Mouse (Mus musculus) limb, embryonic 14.5 days (tissue): Measurements from ENCODE around the gene Slc35g3. TPM values are rescaled to one million over a fixed set of nuclear protein-coding genes. Genes with fewer than 3 reads are reported as not detected.

Experiments
- ATAC-seq: fragments of 200-750 bp; cut with Nextera tagmentation; 2 replicates; pipeline ENCODE4 v1.8.0; 2017; ENCODE audit warnings: low read depth, moderate number of reproducible peaks, moderate TSS enrichment; ENCODE audit not compliant: low FRiP score
- DNase-seq: peaks from one replicate; pipeline ENCODE4 v3.0.0-alpha.2; 2015; ENCODE audit warnings: low spot score
- H3K27ac ChIP-seq: fragments of 300-500 bp; sonication (generic); replicated peaks from 2 replicates; pipeline ENCODE4 v1.5.1; 2014; ENCODE audit warnings: low read depth, mild to moderate bottlenecking, low read length, moderate library complexity, mixed read lengths
- H3K27me3 ChIP-seq: fragments of 300-500 bp; sonication (generic); 2 replicates; pipeline ENCODE4 v1.6.1; 2014; ENCODE audit warnings: low read length, mixed read lengths; ENCODE audit not compliant: control insufficient read depth, insufficient read depth
- H3K36me3 ChIP-seq: fragments of 300-500 bp; sonication (generic); 2 replicates; pipeline ENCODE4 v1.6.1; 2014; ENCODE audit warnings: mild to moderate bottlenecking, low read length, moderate library complexity, mixed read lengths; ENCODE audit not compliant: control insufficient read depth, insufficient read depth
- H3K4me1 ChIP-seq: fragments of 300-500 bp; sonication (generic); 2 replicates; pipeline ENCODE4 v1.6.1; 2014; ENCODE audit warnings: antibody characterized with exemption, low read length, mixed read lengths; ENCODE audit not compliant: control insufficient read depth, insufficient read depth
- H3K4me2 ChIP-seq: fragments of 300-500 bp; sonication (generic); replicated peaks from 2 replicates; pipeline ENCODE4 v1.6.1; 2014; ENCODE audit warnings: low read depth, mild to moderate bottlenecking, low read length, moderate library complexity; ENCODE audit not compliant: severe bottlenecking
- H3K4me3 ChIP-seq: fragments of 300-500 bp; sonication (generic); replicated peaks from 2 replicates; pipeline ENCODE4 v1.5.1; 2014; ENCODE audit warnings: low read length
- H3K9ac ChIP-seq: fragments of 300-500 bp; sonication (generic); 2 replicates; pipeline ENCODE4 v1.6.1; 2014; ENCODE audit warnings: mild to moderate bottlenecking, low read depth, low read length, moderate library complexity; ENCODE audit not compliant: severe bottlenecking
- H3K9me3 ChIP-seq: fragments of 300-500 bp; sonication (generic); 2 replicates; pipeline ENCODE4 v1.6.1; 2016; ENCODE audit warnings: low read length; ENCODE audit not compliant: control insufficient read depth
- POLR2A ChIP-seq: fragments of 200-500 bp; IDR thresholded peaks from 2 replicates; pipeline ENCODE4 v1.8.0; 2012; ENCODE audit warnings: inconsistent platforms, mild to moderate bottlenecking, moderate library complexity, borderline replicate concordance; ENCODE audit not compliant: insufficient read depth, insufficient read length; ENCODE audit errors: extremely low read depth
- WGBS: fragments of 180-500 bp; shearing (Covaris S2); extraction: QIAGEN DNeasy Blood & Tissue Kit; methylation state at CpG from one replicate; pipeline ENCODE4 v1.1.7; 2014; 5-methylcytosine and 5-hydroxymethylcytosine counted together
- polyA plus RNA-seq, 2 experiments: library from polyadenylated mRNA; depleted of rRNA in 1 of 2; stranded (reverse) in 1 of 2; unstranded in 1 of 2; fragments of >200 nt; fragmentation: Nextera tagmentation in 1 of 2; extraction: Ambion mirVana in 1 of 2; gene quantifications; 2 replicates each; pipeline versions ENCODE4 v1.2.1 to v1.2.3; 2012 to 2014

Slc35g3 gene
- polyA plus RNA-seq, 2 experiments = 0.21 to 0.23 TPM

GRCm38 (mm10) chr11:69774961-69775360, 13.2 kb upstream of the Slc35g3 start:
- 66% methylated on average over 5 of the region's 5 CpGs for WGBS

GRCm38 (mm10) chr11:69767625-69767909, 5.8 kb upstream of the Slc35g3 start:
- Histone ChIP-seq H3K36me3 (0 out of 2 replicates have a peak, but pooled peaks cover 4% of the 10 kb centered on the region), H3K27ac (no peak overlapping the region), H3K4me3 (peak overlapping the region; percentile 92; the same call in 1 of the 2 replicates), H3K27me3 (no peaks in the 10 kb centered on the region), H3K9me3 (no peaks in the 10 kb centered on the region), H3K4me1 (peaks cover 24% of the 10 kb centered on the region), H3K9ac (no peak overlapping the region; the same call in 1 of the 2 replicates), H3K4me2 (peak overlapping the region; percentile 81)
- no peak for DNase-seq
- no peak for ATAC-seq
- WGBS = 60% methylated on average over 4 of the region's 4 CpGs
- no peak for TF ChIP-seq POLR2A

More at GRCm38 (mm10) chr11:69774961-69775360, 13.2 kb upstream of the Slc35g3 start:
- H3K36me3 ChIP-seq = peaks cover 32% of the 10 kb centered on the region
- H3K4me1 ChIP-seq = peaks cover 6% of the 10 kb centered on the region
- TF ChIP-seq POLR2A = no peak
- no peak for DNase-seq
- no peak overlapping the region for H3K4me3 ChIP-seq
- no peak overlapping the region for H3K27ac ChIP-seq
- no peaks in the 10 kb centered on the region for H3K27me3 ChIP-seq
- no peak for ATAC-seq
- no peak overlapping the region for H3K4me2 ChIP-seq
- no peaks in the 10 kb centered on the region for H3K9me3 ChIP-seq
- no peak overlapping the region for H3K9ac ChIP-seq

- H3K9ac ChIP-seq = peak overlapping the region; percentile 94
- peak overlapping the region; percentile 92 for H3K4me3 ChIP-seq
Measured at GRCm38 (mm10) chr11:69766872-69767624, 5.3 kb upstream of the Slc35g3 start.

GRCm38 (mm10) chr11:69766126-69766609, 4.4 kb upstream of the Slc35g3 start:
- peak overlapping the region; percentile 92 for H3K4me3 ChIP-seq
- H3K9me3 ChIP-seq = no peaks in the 10 kb centered on the region
- 0 out of 2 replicates have a peak, but pooled peaks cover 4% of the 10 kb centered on the region for H3K36me3 ChIP-seq
- peak overlapping the region; percentile 81 for H3K4me2 ChIP-seq
- peak overlapping the region; percentile 94 for H3K9ac ChIP-seq
- TF ChIP-seq POLR2A = 0 out of 2 replicates have a peak, but pooled peaks have one; percentile 10
- H3K4me1 ChIP-seq = peaks cover 24% of the 10 kb centered on the region
- DNase-seq (peak; percentile 62), ATAC-seq (peak; percentile 55; the same call in 1 of the 2 replicates)
- H3K27me3 ChIP-seq = no peaks in the 10 kb centered on the region
- WGBS = 2% methylated on average over 26 of the region's 37 CpGs
- peak overlapping the region; percentile 93 for H3K27ac ChIP-seq

More at GRCm38 (mm10) chr11:69766872-69767624, 5.3 kb upstream of the Slc35g3 start:
- no peaks in the 10 kb centered on the region for H3K27me3 ChIP-seq
- peak overlapping the region; percentile 81 for H3K4me2 ChIP-seq
- ATAC-seq = no peak
- 49% methylated on average over 13 of the region's 13 CpGs for WGBS
- H3K9me3 ChIP-seq = no peaks in the 10 kb centered on the region
- peak overlapping the region; percentile 93; the same call in 1 of the 2 replicates for H3K27ac ChIP-seq
- peaks cover 24% of the 10 kb centered on the region for H3K4me1 ChIP-seq
- TF ChIP-seq POLR2A = no peak
- no peak for DNase-seq
- 0 out of 2 replicates have a peak, but pooled peaks cover 4% of the 10 kb centered on the region for H3K36me3 ChIP-seq

- H3K27me3 ChIP-seq = no peaks in the 10 kb centered on the region
- peaks cover 26% of the 10 kb centered on the region for H3K4me1 ChIP-seq
- H3K9ac ChIP-seq = peak within 1 kb of the TSS; percentile 94
- H3K9me3 ChIP-seq = no peaks in the 10 kb centered on the region
- H3K4me3 ChIP-seq = peak within 1 kb of the TSS; percentile 92
- H3K27ac ChIP-seq = peak within 1 kb of the TSS; percentile 93
- WGBS = 31% methylated on average over 17 of the region's 55 CpGs
- ATAC-seq = peak; percentile 66
- 0 out of 2 replicates have a peak, but pooled peaks cover 4% of the 10 kb centered on the region for H3K36me3 ChIP-seq
- DNase-seq = no peak
- no peak for TF ChIP-seq POLR2A
- peak within 1 kb of the TSS; percentile 81 for H3K4me2 ChIP-seq
Measured at GRCm38 (mm10) chr11:69765221-69766125, 3.7 kb upstream of the Slc35g3 start, which contains the start of gene Zbtb4. Gene Zbtb4, plus strand, starts transcription at chr11:69765912.
